Mouse (Mus musculus) spleen, adult 2 months (tissue): ENCODE data around the gene Sike1.

ENCODE experiments used
- CTCF ChIP-seq: fragments of 200-500 bp; IDR thresholded peaks from 2 replicates; pipeline ENCODE4 v1.5.1; 2011; ENCODE audit warnings: mild to moderate bottlenecking, inconsistent platforms; ENCODE audit not compliant: insufficient read depth, insufficient read length, insufficient replicate concordance; ENCODE audit errors: extremely low read depth
- POLR2A ChIP-seq: fragments of 200-500 bp; IDR thresholded peaks from 2 replicates; pipeline ENCODE4 v1.6.1; 2011; ENCODE audit warnings: low read depth, low read length, inconsistent platforms

DNA sequence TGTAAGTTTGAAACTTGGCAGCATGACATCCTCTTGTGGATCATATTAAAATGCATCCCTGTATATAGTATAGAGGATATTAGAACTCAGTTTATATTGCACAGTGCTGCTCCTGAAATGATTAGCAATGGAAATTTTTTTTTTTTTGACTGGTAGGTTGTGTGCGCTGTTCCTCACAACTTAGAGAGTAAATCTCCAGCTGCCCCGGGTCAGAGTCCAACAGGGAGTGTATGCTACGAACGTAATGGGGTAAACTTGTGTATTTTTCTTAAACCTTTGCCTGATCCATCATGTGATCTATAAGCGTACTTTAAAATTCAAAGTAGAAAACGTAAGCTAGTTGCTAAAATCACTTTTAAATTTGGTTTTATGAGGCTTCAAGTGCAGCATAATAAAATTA, 44.8 kb downstream of the Sike1 start:
- TF ChIP-seq CTCF (no peak), POLR2A (no peak)
